Mouse (Mus musculus): ENCODE measurements at regions not wholly inside any gene's neighbourhood (a gene's known extent, or its start where the extent isn't known, plus 50 kb on each side); places are given as distances from the start of the nearest gene placed in this dataset.

- ATAC-seq (no peak), DNase-seq (ENCODE audit: low read depth, low spot score) (no peak)
- TF ChIP-seq CTCF (IDR thresholded peaks at IDR 0.05): no peak
- CTCF ChIA-PET: no interaction called here
- peaks cover 11% of the 10 kb centered on the region for H3K27me3 ChIP-seq
- POLR2A ChIA-PET: no interaction called here
- in situ Hi-C loops (cut with MboI; ENCODE audit: low pct_unique_long_range_greater_than_20kb): no loop called here
Observed at GRCm38 (mm10) chr11:17324651-17325050, 67.3 kb downstream of the C1d start.

GRCm38 (mm10) chr11:17325731-17326646, 68.6 kb downstream of the C1d start:
- in situ Hi-C loops (cut with MboI; ENCODE audit: low pct_unique_long_range_greater_than_20kb): no loop called here

GRCm38 (mm10) chr11:17326695-17327094, 69.3 kb downstream of the C1d start:
- H3K27me3 ChIP-seq: peaks cover 11% of the 10 kb centered on the region
- DNase-seq (ENCODE audit: low read depth, low spot score): no peak
- ChIA-PET POLR2A (no interaction called here), CTCF (no interaction called here)
- no peak for ATAC-seq
- no peak for TF ChIP-seq CTCF (IDR thresholded peaks at IDR 0.05)
- in situ Hi-C loops (cut with MboI; ENCODE audit: low pct_unique_long_range_greater_than_20kb): no loop called here

More at GRCm38 (mm10) chr11:17325731-17326646, 68.6 kb downstream of the C1d start:
- ATAC-seq (no peak), DNase-seq (ENCODE audit: low read depth, low spot score) (no peak)
- no peak for TF ChIP-seq CTCF (IDR thresholded peaks at IDR 0.05)
- POLR2A ChIA-PET: no interaction called here
- peaks cover 11% of the 10 kb centered on the region for H3K27me3 ChIP-seq
- CTCF ChIA-PET: no interaction called here

DNA sequence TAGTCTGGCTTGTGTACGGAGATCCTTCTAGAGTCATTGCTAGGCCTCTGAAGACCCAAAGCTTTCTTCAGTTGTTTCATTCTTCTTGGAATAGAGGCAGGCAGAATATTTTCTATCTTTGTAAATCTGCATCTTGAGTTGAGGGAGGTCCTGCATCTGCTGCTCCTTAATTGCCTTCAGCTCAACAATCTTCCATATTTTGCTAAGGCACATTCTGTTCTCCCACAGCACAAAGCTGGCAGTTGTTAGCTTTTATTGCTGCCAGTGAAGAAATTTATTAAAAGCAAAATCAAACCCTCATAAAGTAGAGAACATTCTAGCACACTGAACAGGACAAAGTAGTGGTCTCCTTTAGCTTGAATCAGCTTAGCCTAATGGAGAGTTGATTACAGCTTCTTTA, 94.1 kb downstream of the C1d start:
- TF ChIP-seq CTCF (IDR thresholded peaks at IDR 0.05): no peak
- POLR2A ChIA-PET: no interaction called here
- in situ Hi-C loops (cut with MboI; ENCODE audit: low pct_unique_long_range_greater_than_20kb): no loop called here
- no peaks in the 10 kb centered on the region for H3K27me3 ChIP-seq
- ATAC-seq: no peak
- CTCF ChIA-PET: no interaction called here
- DNase-seq (ENCODE audit: low read depth, low spot score): no peak

DNA sequence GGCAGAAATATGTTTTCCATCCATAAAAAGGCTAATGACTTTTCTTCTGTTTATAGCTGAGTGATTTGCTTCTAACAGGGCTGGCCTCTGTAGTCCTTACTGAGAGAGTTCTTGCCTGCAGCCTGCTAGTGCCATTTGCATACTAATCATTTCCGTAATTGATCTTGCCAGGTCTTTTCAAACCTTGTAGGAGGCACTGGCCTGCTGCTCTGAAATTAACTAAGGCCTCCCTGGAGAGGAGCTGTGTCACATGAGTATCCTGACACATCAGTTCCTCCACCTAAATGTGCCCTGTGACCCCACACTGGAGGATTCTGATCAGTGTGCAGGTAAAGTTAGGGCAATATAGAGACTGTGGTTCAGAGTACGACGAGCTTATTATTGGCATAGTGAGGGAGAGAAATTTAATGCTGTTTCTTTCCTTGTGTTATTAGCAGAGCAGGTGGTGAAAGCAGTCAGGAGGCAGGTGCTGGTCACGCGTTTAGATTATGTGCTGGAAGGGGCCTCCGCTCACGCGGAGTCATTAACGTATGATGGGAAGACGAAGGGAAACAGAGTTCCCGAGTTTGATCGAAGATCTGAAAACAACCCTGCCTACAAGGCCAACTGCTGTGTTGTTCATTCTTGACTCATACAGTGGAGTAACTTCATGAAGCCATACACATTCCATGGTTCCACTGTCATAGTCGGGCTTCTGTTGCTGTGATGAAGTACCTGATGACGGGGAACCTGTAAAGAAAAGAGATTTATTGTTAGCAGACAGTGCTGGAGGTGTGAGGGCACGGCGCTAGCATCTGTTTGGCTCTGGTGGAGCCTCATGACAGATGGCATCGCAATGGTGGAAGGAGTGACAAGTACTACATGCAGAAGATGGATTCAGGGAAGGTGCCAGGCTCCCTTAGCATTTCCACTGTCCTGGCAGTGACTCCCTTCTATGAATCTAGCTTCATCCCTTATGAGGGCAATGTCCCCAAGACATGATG, 95.1 kb downstream of the C1d start:
- in situ Hi-C loops (cut with MboI; ENCODE audit: low pct_unique_long_range_greater_than_20kb): no loop called here
- ChIA-PET CTCF (no interaction called here), POLR2A (no interaction called here)
- DNase-seq (ENCODE audit: low read depth, low spot score) (no peak), ATAC-seq (no peak)
- no peaks in the 10 kb centered on the region for H3K27me3 ChIP-seq
- TF ChIP-seq CTCF (IDR thresholded peaks at IDR 0.05): no peak

GRCm38 (mm10) chr11:17359698-17360254, 102.4 kb downstream of the C1d start:
- TF ChIP-seq CTCF (IDR thresholded peaks at IDR 0.05): no peak
- no peaks in the 10 kb centered on the region for H3K27me3 ChIP-seq
- no peak for DNase-seq (ENCODE audit: low read depth, low spot score)
- no peak for ATAC-seq
- in situ Hi-C loops (cut with MboI; ENCODE audit: low pct_unique_long_range_greater_than_20kb): no loop called here
- POLR2A ChIA-PET: no interaction called here
- CTCF ChIA-PET: no interaction called here

DNA sequence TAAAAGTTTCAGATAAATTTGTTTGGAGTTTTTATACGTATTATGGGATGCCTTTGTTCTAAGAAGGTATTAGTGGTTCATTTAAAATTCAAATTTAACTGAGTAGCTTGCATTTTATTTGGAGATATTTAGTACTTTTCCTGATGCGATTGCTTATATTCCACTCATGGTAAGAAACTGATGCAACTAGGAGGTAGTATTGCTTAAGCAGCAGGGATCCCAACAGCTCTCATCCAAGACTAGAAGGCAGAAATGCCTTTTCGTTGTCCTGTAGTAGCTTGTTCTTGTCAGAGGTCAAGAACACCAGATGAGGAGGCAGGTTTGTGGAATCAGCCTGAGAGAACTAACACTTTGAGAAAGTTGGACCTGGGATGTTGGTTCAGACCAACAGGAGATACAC, 120.5 kb downstream of the C1d start:
- DNase-seq (ENCODE audit: low read depth, low spot score) (no peak), ATAC-seq (no peak)
- TF ChIP-seq CTCF (IDR thresholded peaks at IDR 0.05): no peak
- in situ Hi-C loops (cut with MboI; ENCODE audit: low pct_unique_long_range_greater_than_20kb): no loop called here
- ChIA-PET CTCF (no interaction called here), POLR2A (no interaction called here)
- peaks cover 2% of the 10 kb centered on the region for H3K27me3 ChIP-seq

- peak; percentile 13 for DNase-seq (ENCODE audit: low read depth, low spot score)
- in situ Hi-C loops (cut with MboI; ENCODE audit: low pct_unique_long_range_greater_than_20kb): no loop called here
- H3K27me3 ChIP-seq: peaks cover 8% of the 10 kb centered on the region
- TF ChIP-seq CTCF (IDR thresholded peaks at IDR 0.05): no peak
- POLR2A ChIA-PET: no interaction called here
- peak; percentile 87 for ATAC-seq
- CTCF ChIA-PET: no interaction called here
Observed at GRCm38 (mm10) chr11:17386756-17387155, 129.4 kb downstream of the C1d start.

GRCm38 (mm10) chr11:17393832-17394231, 136.5 kb downstream of the C1d start:
- in situ Hi-C loops (cut with MboI; ENCODE audit: low pct_unique_long_range_greater_than_20kb): no loop called here
- H3K27me3 ChIP-seq: peaks cover 8% of the 10 kb centered on the region
- ChIA-PET POLR2A (no interaction called here), CTCF (interaction anchor here (1.7 kb wide), 1 partner anchor 11 kb away, joined by 4 read pairs; no protein-coding TSS in a partner anchor)
- ATAC-seq (no peak), DNase-seq (ENCODE audit: low read depth, low spot score) (no peak)
- no peak for TF ChIP-seq CTCF (IDR thresholded peaks at IDR 0.05)

GRCm38 (mm10) chr11:17414531-17414930, 157.2 kb downstream of the C1d start:
- CTCF ChIA-PET: no interaction called here
- ATAC-seq (no peak), DNase-seq (ENCODE audit: low read depth, low spot score) (no peak)
- in situ Hi-C loops (cut with MboI; ENCODE audit: low pct_unique_long_range_greater_than_20kb): no loop called here
- H3K27me3 ChIP-seq: peaks cover 10% of the 10 kb centered on the region
- TF ChIP-seq CTCF (IDR thresholded peaks at IDR 0.05): no peak
- POLR2A ChIA-PET: no interaction called here

DNA sequence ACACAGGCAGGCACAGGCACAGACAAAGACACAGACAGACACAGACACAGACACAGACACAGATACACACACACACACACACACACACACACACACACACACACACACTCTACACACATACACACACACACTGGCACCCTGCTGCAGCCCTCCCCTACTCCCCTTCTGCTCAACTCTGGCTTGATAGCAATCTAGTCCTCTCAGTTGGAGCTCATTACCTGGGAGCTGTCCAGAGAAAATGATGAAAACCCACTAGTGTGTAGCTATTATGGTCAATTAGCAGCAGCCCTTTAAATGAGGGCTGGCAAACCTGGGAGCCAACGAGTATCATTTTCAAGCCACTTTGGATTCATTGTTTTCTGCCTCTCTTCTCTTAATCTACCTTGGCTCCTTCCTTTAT, 157.8 kb downstream of the C1d start:
- ATAC-seq: no peak
- no peak for DNase-seq (ENCODE audit: low read depth, low spot score)

More for the DNA sequence above, 157.8 kb downstream of the C1d start:
- in situ Hi-C loops (cut with MboI; ENCODE audit: low pct_unique_long_range_greater_than_20kb): no loop called here
- peaks cover 10% of the 10 kb centered on the region for H3K27me3 ChIP-seq
- TF ChIP-seq CTCF (IDR thresholded peaks at IDR 0.05): no peak
- CTCF ChIA-PET: no interaction called here
- POLR2A ChIA-PET: no interaction called here

Data from Patski (cell line).